Mouse (Mus musculus) spleen, postnatal 10 days (tissue): ENCODE measurements around the gene Sult5a1.
A peak's percentile ranks its signal among the peaks of the same experiment; 100 is the strongest.

ENCODE experiments used
- DNase-seq, 2 experiments: peaks; one replicate each; pipeline ENCODE4 v3.0.0; 2021 to 2022; ENCODE audit warnings: low spot score in 2 of 2

Sult5a1 gene

GRCm38 (mm10) chr8:123101735-123102685, 56.1 kb downstream of the Sult5a1 start, which contains the start of gene Rpl13:
TSS of gene Rpl13 (plus strand) at chr8:123102350.
- DNase-seq: peak; percentile 95 to 98

- DNase-seq: no peak
Observed at GRCm38 (mm10) chr8:123101244-123101643, 56.9 kb downstream of the Sult5a1 start.

GRCm38 (mm10) chr8:123100288-123100687, 57.8 kb downstream of the Sult5a1 start:
- no peak for DNase-seq

GRCm38 (mm10) chr8:123097786-123098584, 60.1 kb downstream of the Sult5a1 start:
- DNase-seq: peak in 1 of 2 experiments; percentile 43

GRCm38 (mm10) chr8:123097216-123097615, 60.9 kb downstream of the Sult5a1 start:
- DNase-seq: no peak
